Mouse (Mus musculus) right cerebral cortex, postnatal 10 days (tissue): ENCODE data around the gene Ap4b1.
"Not testable (repeated sequence)": the region's sequence is repeated elsewhere in the genome, so short reads cannot be mapped to it uniquely, and the experiment has no call there.

Experiments
- DNase-seq, 2 experiments: peaks; one replicate each; pipeline ENCODE4 v3.0.0; 2021; ENCODE audit warnings: low spot score in 2 of 2

The Ap4b1 gene

DNA sequence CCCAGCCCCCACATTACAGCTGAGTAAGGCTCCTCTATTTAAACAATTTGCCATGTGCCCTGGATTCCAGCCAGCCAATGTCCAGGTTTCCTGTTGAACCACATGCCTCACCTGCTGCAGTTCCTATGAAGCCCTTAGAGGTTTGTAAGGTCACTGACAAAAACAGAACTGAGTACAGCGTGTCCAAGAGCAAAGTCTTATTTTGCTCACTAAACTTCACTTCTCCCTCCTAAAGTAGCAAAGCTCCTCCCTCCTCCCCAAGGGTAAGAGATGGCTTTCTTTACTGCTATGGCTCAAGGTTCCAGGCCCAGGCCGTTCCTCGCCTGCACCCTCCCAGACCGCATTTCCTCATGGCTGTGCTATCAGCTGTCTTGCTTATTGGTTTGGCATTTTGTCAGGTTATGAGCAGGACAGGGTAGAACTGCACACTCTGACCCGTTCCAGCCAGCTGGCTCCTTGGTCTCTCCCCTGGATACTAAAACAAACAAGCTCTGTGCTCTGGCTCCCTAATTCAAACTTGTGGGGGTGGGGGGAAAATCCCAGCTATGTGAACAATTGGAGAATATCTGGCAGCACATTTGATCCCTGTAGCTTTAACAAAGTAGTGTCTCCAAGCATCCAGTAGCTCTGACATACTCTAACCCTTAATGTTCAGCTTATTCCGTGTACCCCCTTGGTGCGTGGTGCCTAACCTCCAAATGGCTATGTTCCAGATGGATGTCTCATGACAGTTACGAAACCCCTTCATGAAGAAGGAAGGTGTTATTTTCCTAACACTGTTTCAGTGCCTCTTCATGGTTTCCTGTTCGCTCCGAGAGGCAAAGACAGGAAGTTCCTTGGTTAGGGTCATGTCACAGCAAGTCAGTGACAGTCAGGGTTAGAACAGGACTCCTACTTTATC is 7.4 kb upstream of the Ap4b1 start:
- DNase-seq = peak; percentile 63 to 77

DNA sequence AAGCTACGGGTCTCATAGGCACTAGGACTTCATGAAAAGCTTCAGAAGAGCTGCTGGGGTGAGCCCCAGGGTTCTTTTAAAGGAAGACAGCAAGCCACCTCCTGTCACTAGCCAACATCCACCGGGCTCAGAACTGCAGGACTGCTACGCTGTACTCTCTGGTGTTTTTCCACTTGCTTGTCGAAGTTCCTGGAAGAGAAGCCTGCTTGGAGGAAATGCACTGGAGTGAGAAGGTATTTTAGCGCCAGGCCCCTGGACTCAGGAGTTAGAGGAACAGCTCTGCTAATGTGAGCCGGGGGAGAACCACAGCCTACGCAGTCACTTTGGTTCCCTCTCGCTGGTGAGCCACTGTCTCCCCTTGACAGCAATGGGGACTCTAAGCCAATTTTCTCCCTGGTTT is 6.5 kb upstream of the Ap4b1 start:
- DNase-seq = no peak

DNA sequence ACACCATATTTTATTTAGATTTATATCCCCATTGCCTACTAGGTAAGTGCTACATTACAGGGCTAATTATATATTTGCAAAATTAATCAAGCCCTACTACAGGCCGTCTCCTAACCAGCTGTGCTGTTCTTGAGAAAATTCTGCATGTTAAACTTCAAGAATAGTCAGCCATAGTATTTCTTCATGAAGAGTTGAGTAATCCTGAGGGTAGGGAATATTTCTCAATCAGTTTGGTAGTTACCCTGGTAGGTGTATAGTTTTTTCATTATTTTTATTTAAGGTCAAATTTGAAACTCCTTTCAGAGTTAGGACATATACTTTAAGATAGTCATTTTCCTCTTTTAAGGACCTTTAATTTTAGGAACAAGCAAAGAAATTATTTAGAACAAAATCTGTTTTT is 3.6 kb upstream of the Ap4b1 start:
- DNase-seq = no peak

DNA sequence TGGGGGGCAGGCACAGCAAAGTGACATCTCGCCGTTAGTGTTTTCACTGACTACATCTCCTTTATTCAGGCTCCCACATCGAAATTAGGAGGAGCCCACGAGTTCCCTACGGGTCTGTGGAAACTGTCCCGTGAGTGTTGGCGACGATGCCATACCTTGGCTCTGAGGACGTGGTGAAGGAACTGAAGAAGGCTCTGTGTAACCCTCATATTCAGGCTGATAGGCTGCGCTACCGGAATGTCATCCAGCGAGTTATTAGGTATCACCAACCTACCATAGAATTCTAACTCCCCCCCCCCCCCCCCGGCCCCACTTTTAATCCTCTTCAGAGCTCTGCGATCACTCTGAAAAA is 455 bp downstream of the Ap4b1 start:
- no peak for DNase-seq

DNA sequence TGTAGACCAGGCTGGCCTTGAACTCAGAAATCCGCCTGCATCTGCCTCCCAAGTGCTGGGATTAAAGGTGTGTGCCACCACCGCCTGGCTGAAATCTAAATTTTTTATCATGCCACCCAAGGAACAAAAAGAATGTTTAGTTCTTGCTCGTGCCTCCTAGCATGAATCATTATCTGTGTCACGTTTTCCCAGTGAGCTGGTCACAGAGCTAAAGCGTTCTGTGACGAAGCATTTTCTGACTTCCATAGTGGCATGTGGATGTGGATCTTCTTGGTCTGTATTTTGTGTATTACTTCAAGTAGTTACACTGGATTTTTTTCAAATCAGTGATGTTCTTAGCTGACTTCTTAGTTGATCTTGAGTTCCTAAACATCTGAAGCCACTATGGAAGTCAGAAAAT is 1.6 kb downstream of the Ap4b1 start:
- DNase-seq = no peak

DNA sequence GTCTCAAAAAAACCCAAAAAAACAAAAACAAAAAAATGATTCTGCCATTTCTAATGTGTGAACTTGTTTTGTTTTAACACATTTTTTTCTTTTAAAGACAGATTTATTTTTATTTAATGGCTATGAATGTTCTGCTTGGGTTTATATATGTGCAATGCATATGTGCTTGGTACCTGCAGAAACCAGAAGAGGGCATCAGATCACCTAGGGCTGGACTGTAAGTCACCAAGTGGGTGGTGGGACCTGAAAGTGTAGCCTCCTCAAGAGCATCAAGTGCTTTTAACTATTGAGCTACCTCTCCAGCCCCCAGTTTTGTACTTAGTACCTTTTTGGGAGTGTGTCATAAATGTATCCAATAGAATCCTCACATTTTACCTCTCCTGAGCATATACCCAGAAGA is 18.2 kb downstream of the Ap4b1 start:
- no peak for DNase-seq

DNA sequence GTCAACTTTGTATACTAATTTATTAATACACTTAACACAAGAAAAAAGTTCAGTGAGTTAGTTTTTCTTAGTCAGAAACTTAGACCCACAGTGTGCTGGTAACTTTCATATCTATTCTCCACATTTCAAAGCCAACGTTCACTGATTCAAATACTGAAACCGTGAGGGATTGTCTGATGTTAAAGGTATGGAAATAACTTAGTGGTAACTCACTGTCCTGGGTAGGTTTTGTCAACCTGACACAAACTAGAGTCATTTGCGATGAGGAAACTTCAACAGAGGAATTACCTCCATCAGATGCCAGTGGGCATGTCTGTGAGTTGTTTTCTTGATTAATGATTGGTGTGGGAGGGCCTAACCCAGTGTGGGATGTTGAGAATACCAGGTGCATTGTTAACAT is 19.7 kb downstream of the Ap4b1 start:
- no peak for DNase-seq

DNA sequence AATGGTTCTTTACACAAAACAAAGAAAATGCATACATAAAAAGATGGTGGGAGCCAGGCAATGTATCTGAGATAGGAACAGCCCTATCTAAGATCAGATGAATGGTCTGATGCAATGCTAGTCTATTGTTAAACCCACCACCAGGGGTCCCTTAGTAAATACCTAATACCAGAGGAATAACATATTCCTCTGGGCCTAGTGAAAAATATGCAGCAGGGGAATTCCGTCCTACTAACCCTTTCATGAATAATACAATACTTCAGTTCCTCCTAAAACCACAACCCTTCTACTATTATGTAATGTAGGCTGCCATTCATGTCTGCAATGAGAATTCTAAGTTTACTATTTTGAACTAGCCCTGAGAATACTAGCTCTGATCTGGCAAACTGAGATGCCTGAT is 21.4 kb downstream of the Ap4b1 start:
- DNase-seq = not testable (repeated sequence)

DNA sequence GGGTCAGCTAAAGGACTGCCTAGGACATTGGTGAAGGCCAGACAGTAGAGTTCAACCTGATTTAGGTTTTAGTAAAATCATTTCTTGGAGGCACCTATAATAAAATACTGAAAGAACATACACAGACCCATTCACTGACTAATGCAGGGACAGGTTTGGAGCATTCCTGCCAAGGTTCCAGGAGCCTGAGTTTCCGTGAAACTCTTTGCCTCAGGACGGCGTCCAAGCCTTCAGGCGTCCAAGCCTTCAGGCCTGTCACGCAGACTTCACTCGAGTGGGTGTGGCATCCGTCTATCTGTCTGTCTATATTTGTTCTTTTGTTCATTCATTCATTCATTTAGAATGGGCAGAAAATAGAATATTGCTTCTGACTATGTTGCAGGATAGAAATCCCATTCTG is 21.8 kb downstream of the Ap4b1 start:
- DNase-seq = no peak

DNA sequence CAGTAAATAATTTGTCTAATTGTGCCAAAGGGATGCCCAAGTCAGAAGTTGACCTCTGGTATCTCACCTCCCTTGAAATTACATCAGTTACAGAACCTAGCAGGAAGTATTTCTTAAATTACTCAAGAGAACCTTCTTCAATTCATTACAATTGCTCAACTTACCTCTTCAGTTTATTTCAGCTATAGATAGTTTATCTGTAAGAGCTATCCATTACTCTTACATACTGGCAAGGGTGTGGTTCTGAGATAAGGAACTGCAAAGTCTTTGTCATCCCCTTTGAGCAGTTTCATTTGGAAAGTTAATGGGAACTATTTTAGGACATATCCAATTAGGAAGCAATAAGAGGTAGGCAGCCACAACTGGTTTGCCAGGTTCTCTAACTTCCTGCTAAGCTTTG is 23.1 kb downstream of the Ap4b1 start, which contains the start of gene Bcl2l15:
Gene Bcl2l15 (plus strand): TSS at position 176 of the 400 bp plus-strand sequence.
- DNase-seq = no peak

DNA sequence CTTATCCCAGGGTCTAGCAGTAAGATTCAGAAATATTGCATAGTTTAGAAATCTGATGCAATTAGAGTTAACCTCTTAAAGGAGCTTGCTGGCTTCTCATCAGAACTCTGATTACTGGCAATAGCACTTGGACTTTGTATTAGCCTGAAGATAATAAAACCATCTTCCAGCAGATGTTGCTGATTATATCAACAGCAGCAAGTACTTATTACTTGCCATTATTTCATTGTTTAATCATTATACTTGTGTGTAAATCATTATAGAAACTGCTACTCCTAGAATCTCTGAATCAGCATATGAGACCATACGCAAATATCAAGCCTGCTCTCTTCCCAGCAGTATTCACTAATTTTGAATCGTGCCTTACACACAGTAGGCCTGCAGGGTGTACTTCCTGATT is 24.7 kb downstream of the Ap4b1 start:
- no peak for DNase-seq

DNA sequence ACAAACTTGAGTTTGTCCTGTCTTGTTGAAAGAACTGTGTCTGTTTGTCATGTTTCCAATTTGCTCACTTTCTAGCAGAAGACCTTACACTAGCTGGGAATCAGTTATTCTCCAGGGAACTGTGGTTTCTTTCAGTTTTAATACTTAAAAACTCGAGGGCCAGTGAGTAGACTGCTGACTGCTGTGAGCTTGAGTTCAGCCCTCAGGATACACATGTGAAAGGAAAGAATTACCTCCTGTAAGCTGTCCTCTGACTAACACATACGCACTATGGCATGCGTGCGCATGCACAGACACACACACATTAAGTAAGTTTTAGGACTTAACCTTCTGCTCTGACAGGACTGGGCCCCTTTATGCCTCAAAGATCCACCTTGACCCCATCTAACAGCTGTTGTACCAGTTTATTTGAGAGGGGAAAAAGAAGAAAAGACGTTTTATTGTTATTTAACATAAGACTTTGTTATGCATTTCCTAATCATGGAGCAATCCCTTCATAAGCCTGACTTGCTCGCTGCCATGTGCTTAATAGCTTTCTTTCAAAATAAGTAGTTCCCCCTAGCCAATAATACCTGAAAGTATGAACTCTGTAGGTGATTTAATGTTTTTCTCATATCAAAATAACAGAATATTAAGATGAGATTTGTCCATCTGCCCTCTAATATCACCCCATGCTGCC is 26.1 kb downstream of the Ap4b1 start:
- DNase-seq = no peak

DNA sequence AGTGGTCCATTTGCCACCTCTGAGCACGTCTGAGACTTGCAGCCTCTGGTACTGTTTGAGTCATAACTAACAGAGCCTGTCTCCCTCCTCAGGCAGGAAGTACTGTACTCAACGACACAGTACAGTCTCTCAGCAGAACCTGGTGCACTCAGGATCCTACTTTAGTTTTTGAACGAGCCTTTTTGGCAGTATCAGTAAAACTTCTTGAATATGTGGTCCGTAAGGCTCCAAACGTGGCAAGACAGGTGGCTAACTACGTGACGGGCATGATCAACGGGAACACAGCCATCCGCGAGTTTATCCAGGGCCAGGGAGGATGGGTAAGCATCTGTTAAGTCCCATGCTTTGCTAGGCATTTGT is 26.6 kb downstream of the Ap4b1 start:
- DNase-seq = no peak

DNA sequence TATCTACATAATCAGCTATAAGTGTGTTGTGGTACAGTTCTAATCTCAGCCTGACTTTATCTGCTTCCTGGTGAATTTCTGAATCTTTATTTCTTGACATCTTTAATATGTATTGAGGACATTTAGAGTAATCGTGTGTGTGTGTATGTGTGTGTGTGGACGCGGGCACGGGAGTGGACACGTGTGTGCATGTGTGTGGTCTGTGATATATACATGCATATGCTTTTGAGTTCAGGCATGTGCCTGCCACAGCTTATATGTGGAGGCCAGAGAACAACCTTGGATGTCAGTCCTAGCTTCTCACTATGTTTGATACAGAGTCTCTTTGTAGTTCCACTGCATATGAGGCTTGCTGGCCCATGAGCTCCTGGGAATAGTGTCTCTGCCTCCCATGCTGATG is 27.1 kb downstream of the Ap4b1 start:
- DNase-seq = no peak

DNA sequence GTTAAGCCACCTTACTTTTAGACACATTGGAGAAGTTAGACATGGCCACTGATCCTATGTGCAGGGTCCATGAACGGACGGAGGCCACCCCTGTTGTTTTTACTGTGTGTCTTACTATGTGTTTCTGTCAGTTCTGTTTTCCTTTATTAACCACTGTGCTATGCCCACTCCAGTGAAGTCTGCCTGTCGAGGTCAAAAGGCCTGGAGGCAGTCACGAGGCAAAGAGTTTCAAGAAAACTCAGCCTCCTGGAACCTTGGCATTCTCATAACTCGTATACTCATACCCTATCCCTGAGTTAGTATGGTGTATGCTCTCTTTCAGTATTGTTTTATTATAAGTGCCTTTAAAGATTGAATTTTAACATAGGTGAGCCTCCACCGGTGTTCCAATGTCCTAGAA is 30.4 kb downstream of the Ap4b1 start:
- no peak for DNase-seq

DNA sequence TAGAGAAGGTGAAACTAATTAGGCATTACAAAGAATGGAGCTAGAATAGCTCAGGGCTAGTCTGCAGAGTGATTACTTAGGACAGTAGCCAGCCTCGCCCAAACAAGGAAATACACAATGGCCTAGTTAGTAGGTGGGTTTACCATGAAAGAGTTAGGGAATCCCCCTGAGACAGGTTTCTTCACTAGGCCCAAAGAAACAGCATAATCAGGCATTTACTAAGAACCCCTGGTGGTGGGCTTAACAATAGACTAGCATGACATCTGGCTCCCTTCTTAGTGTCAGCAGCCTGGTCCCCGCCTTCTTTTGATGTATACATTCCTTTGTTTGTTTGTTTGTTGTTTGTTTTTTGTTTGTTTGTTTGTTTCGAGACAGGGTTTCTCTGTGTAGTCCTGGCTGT is 30.9 kb downstream of the Ap4b1 start:
- not testable (repeated sequence) for DNase-seq

DNA sequence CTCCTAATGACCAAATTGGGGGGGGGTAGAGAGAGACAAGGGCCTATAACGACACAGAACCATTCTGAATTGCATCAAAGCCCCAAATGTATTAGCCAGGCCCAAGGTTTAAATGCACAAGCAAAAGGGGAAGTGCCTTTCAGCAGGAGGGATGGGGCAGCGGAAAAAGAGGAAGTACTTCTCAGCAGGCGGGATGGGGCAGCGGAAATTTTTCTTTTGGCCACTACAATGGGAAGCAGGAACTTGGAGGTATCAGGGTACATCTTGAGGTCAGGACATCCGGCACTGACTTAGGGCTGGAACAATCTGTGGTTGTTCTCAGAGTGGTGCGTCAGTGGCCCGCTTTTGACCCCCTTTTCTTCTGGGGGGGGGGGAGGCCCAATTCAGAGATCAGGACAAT is 31.6 kb downstream of the Ap4b1 start:
- not testable (repeated sequence) for DNase-seq

DNA sequence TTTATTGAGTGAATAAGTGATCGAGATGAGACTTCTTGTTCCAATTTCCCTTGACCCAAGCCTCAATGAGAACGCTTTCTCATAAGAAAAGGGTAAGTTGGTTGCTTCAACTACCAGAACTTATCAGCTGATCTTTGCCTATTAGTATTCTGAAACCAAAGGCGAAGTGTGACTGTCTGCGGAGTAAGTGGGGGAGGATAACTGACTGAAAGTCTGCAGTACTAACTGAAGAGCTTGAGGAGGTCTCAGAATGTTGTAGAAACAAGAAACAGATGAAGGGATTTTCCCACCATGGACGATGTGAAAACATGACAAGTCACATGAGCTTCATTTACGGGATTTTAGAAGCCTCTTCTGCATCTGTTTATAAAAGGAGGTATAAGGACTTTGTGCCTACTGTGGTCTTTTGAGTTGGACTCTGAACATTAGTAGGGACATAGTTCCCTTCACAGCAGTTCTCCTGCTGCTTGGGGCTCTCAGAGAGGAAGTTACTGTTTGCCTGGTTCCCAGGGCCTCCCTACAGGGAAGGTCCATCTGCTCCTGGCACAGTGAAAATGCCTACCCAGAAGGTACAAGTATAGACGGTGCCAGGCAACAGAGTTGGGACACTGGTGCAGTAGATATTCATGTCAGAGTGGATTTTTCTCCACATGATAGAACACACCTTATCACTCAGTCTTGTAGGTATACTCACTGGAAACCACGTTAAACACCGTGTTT is 41.5 kb downstream of the Ap4b1 start:
- peak in 1 of 2 experiments; percentile 24 for DNase-seq

DNA sequence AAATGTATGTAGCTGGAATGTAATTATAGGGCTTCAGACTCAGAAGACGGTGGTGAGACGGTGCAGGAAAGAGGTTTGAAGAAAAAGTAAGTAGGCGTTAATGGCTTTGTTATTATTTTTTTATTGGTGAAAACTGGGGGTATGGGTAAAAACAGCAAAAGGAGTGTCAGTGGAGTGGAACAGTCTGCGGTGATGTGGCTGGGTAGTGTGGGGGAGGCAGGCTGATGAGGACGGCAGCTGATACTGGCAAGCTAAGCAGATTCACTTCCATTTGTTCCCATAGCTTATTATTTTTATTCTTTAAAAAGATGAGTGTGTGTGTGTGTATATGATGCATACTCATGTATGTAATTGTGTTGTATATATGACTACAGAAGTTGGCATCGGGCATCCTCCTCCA is 42.2 kb downstream of the Ap4b1 start:
- DNase-seq = no peak

DNA sequence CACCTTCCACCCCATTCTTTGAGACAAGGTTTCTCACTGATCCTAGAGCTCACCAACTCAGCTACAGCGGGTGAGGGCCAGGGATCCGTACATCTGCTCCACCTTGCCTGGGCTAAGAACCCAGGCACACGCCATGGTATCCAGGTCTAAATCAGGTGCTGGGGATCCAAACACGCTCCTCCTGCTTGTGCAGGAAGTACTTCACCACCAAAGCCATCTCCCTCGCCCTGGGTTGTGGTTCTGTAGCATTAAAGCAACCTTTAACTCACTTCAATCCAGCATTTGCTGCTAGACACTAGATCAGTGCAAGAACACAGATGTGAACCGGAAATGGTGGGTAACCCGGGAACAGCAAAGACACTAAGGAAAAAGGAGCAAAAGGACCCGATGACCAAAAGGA is 42.6 kb downstream of the Ap4b1 start:
- no peak for DNase-seq

DNA sequence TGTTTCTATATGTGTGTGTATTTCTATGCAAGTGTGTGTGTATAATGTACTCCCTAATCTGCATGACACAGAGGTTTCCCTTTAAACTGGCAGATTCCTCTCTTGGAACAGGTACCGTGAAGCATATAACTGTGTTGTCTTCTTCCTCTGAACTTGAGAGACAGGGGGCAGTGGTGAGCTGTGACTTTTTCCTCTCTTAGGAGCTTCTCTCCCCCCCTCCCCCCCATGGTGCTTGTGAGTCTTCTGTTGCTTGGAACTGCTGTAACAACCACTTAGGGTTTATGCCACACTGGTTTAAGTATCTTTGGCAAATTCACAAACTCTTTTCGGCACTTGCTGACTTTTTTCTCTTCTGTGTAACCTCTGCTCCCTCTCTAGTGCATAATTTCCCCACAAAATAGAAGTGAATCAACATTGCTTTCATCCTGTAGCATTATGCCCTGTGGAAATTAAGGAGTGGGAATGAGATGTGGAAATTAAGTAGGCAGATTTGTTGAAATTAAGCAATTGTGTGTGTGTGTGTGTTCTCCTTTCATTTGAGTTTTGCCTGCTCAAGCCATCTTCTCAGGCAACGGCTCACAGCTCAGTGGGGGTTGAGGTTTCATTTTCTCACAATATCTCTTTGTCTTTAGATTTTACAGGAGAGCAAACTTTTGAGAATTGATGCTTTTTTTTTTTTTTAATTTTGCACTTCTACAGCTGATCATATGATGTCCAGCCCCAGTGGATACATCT is 43.4 kb downstream of the Ap4b1 start:
- peak in 1 of 2 experiments; percentile 54 for DNase-seq

DNA sequence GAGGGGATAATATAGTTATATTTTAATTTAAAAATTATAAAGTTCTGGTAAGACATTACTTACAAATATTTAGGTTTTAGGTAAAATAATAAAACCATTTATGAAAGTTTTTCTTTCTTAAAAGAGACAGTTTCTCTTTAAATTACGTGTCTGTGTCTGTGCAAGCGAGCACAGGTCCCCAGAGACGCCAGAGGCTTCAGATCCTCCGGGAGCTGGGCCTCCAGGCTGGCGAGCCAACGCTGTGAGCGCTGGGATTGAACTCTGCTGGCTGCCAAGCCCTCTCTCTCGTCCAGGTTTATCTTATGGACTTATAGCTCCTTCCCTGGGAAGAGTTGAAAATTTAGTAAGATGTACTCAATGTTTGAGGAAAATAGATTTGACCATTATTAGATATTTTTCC is 44.5 kb downstream of the Ap4b1 start:
- DNase-seq = no peak
